ENCODE assay signal across 25 mouse cellular contexts in the genomic region with DNA sequence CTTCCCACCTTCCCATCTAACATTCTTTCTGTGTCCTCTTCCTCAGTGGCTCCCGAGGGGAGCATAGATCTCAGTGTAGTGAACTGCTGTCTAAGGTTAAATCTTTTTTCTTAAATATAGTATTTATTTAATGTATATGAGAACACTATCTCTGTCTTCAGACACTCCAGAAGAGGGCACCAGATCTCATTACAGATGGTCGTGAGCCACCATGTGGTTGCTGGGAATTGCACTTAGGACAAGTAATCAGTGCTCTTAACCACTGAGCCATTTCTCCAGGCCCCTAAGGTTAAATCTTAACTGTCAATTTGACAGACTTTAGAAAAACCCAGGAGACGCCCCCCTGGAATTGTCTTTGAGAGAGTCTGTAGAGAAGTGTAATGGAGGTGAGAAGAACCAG. TPM values are rescaled to one million over a fixed set of nuclear protein-coding genes. Genes with fewer than 3 reads are reported as not detected.
DNase-seq lines count a peak whose midpoint lies in the region; ATAC-seq and TF ChIP-seq lines count a peak whose summit lies in the region.
"Had no signal": no experiment of that assay in that cellular context is flagged by ENCODE, and none has a peak within 500 bp of the region (broad histone marks: within the 10 kb centered on the region; RNA-seq: fewer than 3 reads in every experiment).

No protein-coding gene starts in this region.

- TF ChIP-seq EP300 in lung, postnatal 0 days (IDR thresholded peaks at IDR 0.05) = no peak
- no peak for TF ChIP-seq EP300 in MEL (IDR thresholded peaks at IDR 0.05; ENCODE audit: low read depth in 1 of 2, low read length in 2 of 2)

- H3K36me3 ChIP-seq in intestine, postnatal 0 days (ENCODE audit: control insufficient read depth, insufficient read depth) = no peaks in the 10 kb centered on the region
- no peaks in the 10 kb centered on the region for H3K36me3 ChIP-seq in intestine, embryonic 16.5 days (ENCODE audit: control insufficient read depth, insufficient read depth, low read length)
- H3K36me3 ChIP-seq in lung, postnatal 0 days (ENCODE audit: insufficient read depth, low read length) = no peaks in the 10 kb centered on the region
- peaks cover 0 to under 1% of the 10 kb centered on the region in 2 experiments; a peak in 2 of 4 replicates for H3K36me3 ChIP-seq in MEL (ENCODE audit: control insufficient read depth in 1 of 2, insufficient read depth in 2 of 2, low read length in 2 of 2)
- H3K36me3 ChIP-seq: embryonic facial prominence, embryonic 13.5 days; heart, embryonic 13.5 days; hindbrain, embryonic 12.5 days; limb, embryonic 15.5 days; midbrain, embryonic 12.5 days; neural tube, embryonic 12.5 days had no signal

- H3K4me1 ChIP-seq in intestine, postnatal 0 days (replicated peaks; ENCODE audit: control insufficient read depth, insufficient read depth, low read length) = no peaks in the 10 kb centered on the region
- H3K4me1 ChIP-seq in intestine, embryonic 16.5 days (ENCODE audit: control insufficient read depth, insufficient read depth, low read length) = no peaks in the 10 kb centered on the region; the same call in 1 of the 2 replicates
- no peaks in the 10 kb centered on the region; the same call in 1 of the 2 replicates for H3K4me1 ChIP-seq in lung, postnatal 0 days (ENCODE audit: insufficient read depth, low read depth, low read length)
- H3K4me1 ChIP-seq in MEL (ENCODE audit: control insufficient read depth in 1 of 2, insufficient read depth in 2 of 2, low read length in 2 of 2) = peaks cover 1 to 6% of the 10 kb centered on the region in 2 experiments
- H3K4me1 ChIP-seq: hindbrain, embryonic 12.5 days; neural tube, embryonic 12.5 days had no signal

- H3K79me2 ChIP-seq in MEL (ENCODE audit: control insufficient read depth, insufficient read depth, low read length, poor library complexity) = no peaks in the 10 kb centered on the region

- H3K9me3 ChIP-seq in intestine, postnatal 0 days (ENCODE audit: control insufficient read depth) = no peaks in the 10 kb centered on the region
- no peaks in the 10 kb centered on the region for H3K9me3 ChIP-seq in intestine, embryonic 16.5 days (ENCODE audit: control insufficient read depth, low read length)
- H3K9me3 ChIP-seq in lung, postnatal 0 days (ENCODE audit: low read length) = no peaks in the 10 kb centered on the region
- H3K9me3 ChIP-seq in MEL (replicated peaks; ENCODE audit: insufficient read depth, low read length) = no peaks in the 10 kb centered on the region
- H3K9me3 ChIP-seq: embryonic facial prominence, embryonic 13.5 days; heart, embryonic 13.5 days; hindbrain, embryonic 12.5 days; limb, embryonic 15.5 days; midbrain, embryonic 12.5 days; neural tube, embryonic 12.5 days had no signal

- H3K27ac ChIP-seq in intestine, postnatal 0 days (ENCODE audit: low read depth, low read length) = no peak overlapping the region
- no peak overlapping the region for H3K27ac ChIP-seq in intestine, embryonic 16.5 days (ENCODE audit: low read length)
- no peak overlapping the region for H3K27ac ChIP-seq in lung, postnatal 0 days (ENCODE audit: low read length)
- H3K27ac ChIP-seq in MEL (ENCODE audit: control insufficient read depth, low read depth, low read length) = no peak overlapping the region
- H3K27ac ChIP-seq: embryonic facial prominence, embryonic 13.5 days; heart, embryonic 13.5 days; hindbrain, embryonic 12.5 days; limb, embryonic 15.5 days; midbrain, embryonic 12.5 days; neural tube, embryonic 12.5 days had no signal

- ATAC-seq in intestine, postnatal 0 days = no peak
- no peak for ATAC-seq in intestine, embryonic 16.5 days
- ATAC-seq in lung, postnatal 0 days = no peak
- ATAC-seq: forebrain, embryonic 14.5 days had no signal

- no peak overlapping the region for H3K4me3 ChIP-seq in intestine, postnatal 0 days (ENCODE audit: low read depth, low read length)
- no peak overlapping the region for H3K4me3 ChIP-seq in intestine, embryonic 16.5 days (ENCODE audit: low read length)
- H3K4me3 ChIP-seq in lung, postnatal 0 days (ENCODE audit: low read depth, low read length) = no peak overlapping the region
- H3K4me3 ChIP-seq in MEL (ENCODE audit: control insufficient read depth in 1 of 2, insufficient read depth in 1 of 2, low read depth in 2 of 2, low read length in 2 of 2) = no peak overlapping the region
- H3K4me3 ChIP-seq: embryonic facial prominence, embryonic 13.5 days; heart, embryonic 13.5 days; hindbrain, embryonic 12.5 days; limb, embryonic 15.5 days; midbrain, embryonic 12.5 days; neural tube, embryonic 12.5 days had no signal

- peak; percentile 60 for TF ChIP-seq CTCF in intestine, postnatal 0 days (IDR thresholded peaks at IDR 0.05; ENCODE audit: low read depth)
- peak; percentile 37; the same call in 1 of the 2 replicates for TF ChIP-seq CTCF in lung, postnatal 0 days (IDR thresholded peaks at IDR 0.05)
- peak in 2 of 3 experiments; percentile 22 to 70; a peak in 4 of 6 replicates for TF ChIP-seq CTCF in MEL (IDR thresholded peaks at IDR 0.05 in 2 of 3, conservative IDR thresholded peaks at IDR 0.05 in 1 of 3; ENCODE audit: control insufficient read depth in 1 of 3, insufficient read depth in 1 of 3, low read depth in 2 of 3, low read length in 3 of 3, poor library complexity in 1 of 3, severe bottlenecking in 1 of 3)

- 44% methylated on average over 3 of the region's 3 CpGs for WGBS in intestine, postnatal 0 days
- WGBS in intestine, embryonic 16.5 days = 38% methylated on average over 3 of the region's 3 CpGs
- WGBS in lung, postnatal 0 days = 37% methylated on average over 3 of the region's 3 CpGs

- TF ChIP-seq RAD21 in MEL (IDR thresholded peaks at IDR 0.05; ENCODE audit: low read depth, low read length) = peak; percentile 27; the same call in 1 of the 2 replicates

- no peak overlapping the region for H3K4me2 ChIP-seq in intestine, postnatal 0 days (replicated peaks; ENCODE audit: low read depth)
- H3K4me2 ChIP-seq in intestine, embryonic 16.5 days (ENCODE audit: low read depth, low read length) = no peak overlapping the region
- H3K4me2 ChIP-seq in lung, postnatal 0 days (replicated peaks; ENCODE audit: low read depth, low read length) = no peak overlapping the region
- H3K4me2 ChIP-seq: embryonic facial prominence, embryonic 13.5 days; heart, embryonic 13.5 days; hindbrain, embryonic 12.5 days; limb, embryonic 15.5 days; midbrain, embryonic 12.5 days; neural tube, embryonic 12.5 days had no signal

- intact Hi-C loops in gastrocnemius, postnatal 14 days (cut with DNase I; ENCODE audit: low total_unique reads) = no loop called here

- H3K27me3 ChIP-seq in intestine, postnatal 0 days (replicated peaks; ENCODE audit: control insufficient read depth, insufficient read depth, low read length) = no peaks in the 10 kb centered on the region
- no peaks in the 10 kb centered on the region for H3K27me3 ChIP-seq in intestine, embryonic 16.5 days (replicated peaks; ENCODE audit: control insufficient read depth, insufficient read depth, low read length)
- H3K27me3 ChIP-seq in lung, postnatal 0 days (replicated peaks; ENCODE audit: insufficient read depth, low read length) = no peaks in the 10 kb centered on the region
- no peaks in the 10 kb centered on the region for H3K27me3 ChIP-seq in MEL (ENCODE audit: control insufficient read depth in 1 of 2, insufficient read depth in 2 of 2, low read length in 2 of 2)

- TF ChIP-seq POLR2A in MEL (IDR thresholded peaks at IDR 0.05; ENCODE audit: control insufficient read depth in 1 of 2, insufficient read depth in 1 of 2, low read depth in 1 of 2, low read length in 2 of 2, poor library complexity in 1 of 2) = no peak

- no peak overlapping the region for H3K9ac ChIP-seq in intestine, postnatal 0 days (ENCODE audit: low read depth, low read length)
- H3K9ac ChIP-seq in intestine, embryonic 16.5 days (ENCODE audit: low read depth, low read length) = no peak overlapping the region
- H3K9ac ChIP-seq in lung, postnatal 0 days (replicated peaks; ENCODE audit: low read depth) = no peak overlapping the region
- no peak overlapping the region for H3K9ac ChIP-seq in MEL (ENCODE audit: control insufficient read depth, low read depth, low read length, poor library complexity, severe bottlenecking)
- H3K9ac ChIP-seq: embryonic facial prominence, embryonic 13.5 days; heart, embryonic 13.5 days; hindbrain, embryonic 12.5 days; limb, embryonic 15.5 days; midbrain, embryonic 12.5 days; neural tube, embryonic 12.5 days had no signal

- no peak for DNase-seq in lung, postnatal 0 days (ENCODE audit: low spot score)
- no peak for DNase-seq in lung, adult 18-20 months
- no peak for DNase-seq in MEL (ENCODE audit: low read depth, low spot score)
- no peak for DNase-seq in gastrocnemius, postnatal 14 days
- DNase-seq in cerebellum, postnatal 10 days = no peak
- DNase-seq: adrenal gland, adult 8-10 months; cerebellum, adult 18-20 months; cerebellum, postnatal 25 days; gastrocnemius, postnatal 25 days; heart, adult 18-20 months; kidney, adult 8-10 months; kidney, postnatal 14 days; lung, adult 2 months; right cerebral cortex, postnatal 14 days; spleen, adult 18-20 months; thymus, postnatal 14 days had no signal

TF ChIP-seq in MEL, 35 proteins besides CTCF, POLR2A, EP300 and RAD21:
- TF ChIP-seq MYC (IDR thresholded peaks at IDR 0.05; ENCODE audit: low read depth, low read length) = peak; percentile 48; the same call in 1 of the 2 replicates
- TF ChIP-seq UBTF (IDR thresholded peaks at IDR 0.05; ENCODE audit: borderline replicate concordance, insufficient read depth, low read depth, low read length) = no peak
- peak; percentile 54 for TF ChIP-seq SMC3 (IDR thresholded peaks at IDR 0.05; ENCODE audit: low read depth, low read length)

RNA-seq across cellular contexts. Expression of gene Med15, which starts 0.7 kb away (rescaled TPM):
- 26.6 TPM in 2 replicates for polyA plus RNA-seq in intestine, postnatal 0 days (2015; fragmentation: Nextera tagmentation; extraction: Ambion mirVana)
- 43.9 and 47.9 TPM in 2 replicates for polyA plus RNA-seq in intestine, embryonic 16.5 days (2015; fragmentation: Nextera tagmentation; extraction: Ambion mirVana)
- polyA plus RNA-seq in lung, postnatal 0 days (2015; fragmentation: Nextera tagmentation; extraction: Ambion mirVana) = 23.0 and 24.0 TPM in 2 replicates
- total RNA-seq in MEL (2012; rRNA removed) = 25.9 and 27.6 TPM in 2 replicates
- 10 to 100 TPM in 1 of 2 experiments, not detected in 1; 62.0 TPM for polyA plus RNA-seq in MEL (2012; ENCODE audit: insufficient read depth in 1 of 2, insufficient read length in 2 of 2, low read depth in 1 of 2, low replicate concordance in 2 of 2, missing spikeins in 1 of 2)
- total RNA-seq in gastrocnemius, postnatal 14 days (2021) = 10 to 100 TPM; 19.8 to 20.9 TPM

RNA-seq across cellular contexts. Expression of gene Klhl22, which starts 27.4 kb away (rescaled TPM):
- 29.0 and 29.9 TPM in 2 replicates for polyA plus RNA-seq in intestine, postnatal 0 days (2015; fragmentation: Nextera tagmentation; extraction: Ambion mirVana)
- polyA plus RNA-seq in intestine, embryonic 16.5 days (2015; fragmentation: Nextera tagmentation; extraction: Ambion mirVana) = 56.5 and 59.2 TPM in 2 replicates
- 25.4 and 29.8 TPM in 2 replicates for polyA plus RNA-seq in lung, postnatal 0 days (2015; fragmentation: Nextera tagmentation; extraction: Ambion mirVana)
- total RNA-seq in MEL (2012; rRNA removed) = 93.6 and 97.0 TPM in 2 replicates
- polyA plus RNA-seq in MEL (2012; ENCODE audit: insufficient read depth in 1 of 2, insufficient read length in 2 of 2, low read depth in 1 of 2, low replicate concordance in 2 of 2, missing spikeins in 1 of 2) = 100 to 1,000 TPM in 1 of 2 experiments, 10 to 100 TPM in 1; 82.4 to 191 TPM
- 10 to 100 TPM; 17.3 to 19.9 TPM for total RNA-seq in gastrocnemius, postnatal 14 days (2021)
